Mouse (Mus musculus) olfactory bulb, adult 2 months (tissue): ENCODE data around the gene Fzd7.

Experiments used
- CTCF ChIP-seq: fragments of 200-500 bp; IDR thresholded peaks from 2 replicates; pipeline ENCODE4 v1.5.1; 2012; ENCODE audit warnings: low read depth, mild to moderate bottlenecking, low read length, moderate library complexity; ENCODE audit not compliant: insufficient read depth
- POLR2A ChIP-seq: fragments of 200-500 bp; IDR thresholded peaks from 2 replicates; pipeline ENCODE4 v1.6.1; 2012; ENCODE audit warnings: mild to moderate bottlenecking, low read depth, low read length, moderate library complexity; ENCODE audit not compliant: insufficient read depth

GRCm38 (mm10) chr1:59487651-59488051 lies 5.4 kb downstream of the Fzd7 start:
- TF ChIP-seq POLR2A (no peak), CTCF (no peak)
